Mouse (Mus musculus): ENCODE data around the gene 4930451I11Rik. TPM values are rescaled to one million over a fixed set of nuclear protein-coding genes. Genes with fewer than 3 reads are reported as not detected.
A peak's percentile ranks its signal among the peaks of the same experiment; 100 is the strongest.

4930451I11Rik gene
- total and polyA plus RNA-seq, 3 experiments, result not detected

GRCm38 (mm10) chr7:126799050-126799467 is 32.4 kb downstream of the 4930451I11Rik start (continued):
- TF ChIP-seq ELF1 (IDR thresholded peaks at IDR 0.05; ENCODE audit: low read depth, low read length) (no peak), POLR2AphosphoS2 (IDR thresholded peaks at IDR 0.05; ENCODE audit: low read depth, low read length) (peak; percentile 95), JUND (conservative IDR thresholded peaks at IDR 0.05; ENCODE audit: low read depth, low read length) (no peak), ETS1 (conservative IDR thresholded peaks at IDR 0.05; ENCODE audit: low read depth, low read length) (no peak), CHD1 (IDR thresholded peaks at IDR 0.05; ENCODE audit: low read depth, low read length) (no peak), ZMIZ1 (IDR thresholded peaks at IDR 0.05; ENCODE audit: low read depth, low read length) (peak; percentile 95), MEF2A (IDR thresholded peaks at IDR 0.05; ENCODE audit: borderline replicate concordance, low read depth, low read length) (no peak), POLR2A (IDR thresholded peaks at IDR 0.05; ENCODE audit: low read depth, low read length) (peak; percentile 96)

- DNase-seq (ENCODE audit: extremely low read depth), result peak; percentile 59
- dilution Hi-C loops (cut with MboI; ENCODE audit: extremely low pct_ligation_motif_present, extremely low pct_unique_long_range_greater_than_20kb, low sequenced_read_pairs) (no loop called here), in situ Hi-C loops (cut with MboI; ENCODE audit: low pct_ligation_motif_present, low pct_unique_long_range_greater_than_20kb, low sequenced_read_pairs) (no loop called here)
- Histone ChIP-seq H3K27ac (ENCODE audit: insufficient read depth, low read depth) (peak overlapping the region; percentile 99), H3K4me3 (replicated peaks in 1 of 3; ENCODE audit: low read depth in 2 of 3, low read length in 2 of 3, poor library complexity in 1 of 3) (peak overlapping the region; percentile 80 to 100 (median 95)), H3K79me2 (replicated peaks; ENCODE audit: control insufficient read depth, extremely low read depth, insufficient read depth, poor library complexity, severe bottlenecking) (peaks cover 26% of the 10 kb centered on the region), H3K4me1 (ENCODE audit: control insufficient read depth in 1 of 2, insufficient read depth in 2 of 2) (peaks cover 6 to 48% of the 10 kb centered on the region in 2 experiments; a peak in 3 of 4 replicates), H3K36me3 (replicated peaks in 1 of 2; ENCODE audit: control insufficient read depth in 1 of 2, insufficient read depth in 1 of 2, low read length in 1 of 2) (peaks cover 30 to 49% of the 10 kb centered on the region in 2 experiments), H3K4me2 (ENCODE audit: insufficient read depth, low read depth, poor library complexity, severe bottlenecking) (peak overlapping the region; percentile 71), H3K9ac (ENCODE audit: insufficient read depth, low read depth) (peak overlapping the region; percentile 96), H3K27me3 (replicated peaks) (no peaks in the 10 kb centered on the region), H3K9me3 (replicated peaks; ENCODE audit: low read length) (no peaks in the 10 kb centered on the region)
- TF ChIP-seq BHLHE40 (IDR thresholded peaks at IDR 0.05; ENCODE audit: low read depth, low read length) (peak; percentile 90), TBP (conservative IDR thresholded peaks at IDR 0.05; ENCODE audit: low read depth, low read length) (no peak), HCFC1 (IDR thresholded peaks at IDR 0.05; ENCODE audit: low read depth, low read length) (no peak), POLR2AphosphoS2 (IDR thresholded peaks at IDR 0.05; ENCODE audit: low read depth, low read length) (0 out of 2 replicates have a peak, but pooled peaks have one; percentile 5), MAFK (IDR thresholded peaks at IDR 0.05; ENCODE audit: insufficient replicate concordance, low read length) (peak; percentile 71; the same call in 1 of the 2 replicates), SIN3A (IDR thresholded peaks at IDR 0.05; ENCODE audit: low read length) (peak; percentile 52; the same call in 1 of the 2 replicates), ETS1 (conservative IDR thresholded peaks at IDR 0.05; ENCODE audit: low read depth, low read length) (no peak), MAX (IDR thresholded peaks at IDR 0.05; ENCODE audit: low read length) (peak; percentile 44; the same call in 1 of the 2 replicates), SMC3 (IDR thresholded peaks at IDR 0.05; ENCODE audit: low read depth, low read length) (no peak)
These were observed 33.1 kb downstream of the 4930451I11Rik start for GRCm38 (mm10) chr7:126798127-126799049.

Measured in CH12.LX (cell line).